Mouse (Mus musculus) intestine, embryonic 14.5 days (tissue): ENCODE measurements around the gene Eri3. TPM values are rescaled to one million over a fixed set of nuclear protein-coding genes. Genes with fewer than 3 reads are reported as not detected.

ENCODE experiments used
- ATAC-seq: fragments of 200-750 bp; cut with Nextera tagmentation; replicated peaks from 2 replicates; pipeline ENCODE4 v1.8.0; 2017; ENCODE audit warnings: low read depth, moderate number of reproducible peaks, moderate TSS enrichment, moderate library complexity; ENCODE audit not compliant: low FRiP score, low TSS enrichment
- DNase-seq: peaks from one replicate; pipeline ENCODE4 v3.0.0-alpha.2; 2018; ENCODE audit warnings: low spot score
- H3K27ac ChIP-seq: fragments of 300-500 bp; sonication (generic); 2 replicates; pipeline ENCODE4 v1.5.1; 2014; ENCODE audit warnings: low read depth, mild to moderate bottlenecking, control low read depth
- H3K27me3 ChIP-seq: fragments of 300-500 bp; sonication (generic); replicated peaks from 2 replicates; pipeline ENCODE4 v1.6.1; 2014; ENCODE audit warnings: low read length, control low read depth; ENCODE audit not compliant: control insufficient read depth, insufficient read depth
- H3K36me3 ChIP-seq: fragments of 300-500 bp; sonication (generic); 2 replicates; pipeline ENCODE4 v1.6.1; 2014; ENCODE audit warnings: low read length, control low read depth; ENCODE audit not compliant: control insufficient read depth, insufficient read depth
- H3K4me1 ChIP-seq: fragments of 300-500 bp; sonication (generic); replicated peaks from 2 replicates; pipeline ENCODE4 v1.6.1; 2014; ENCODE audit warnings: low read length, control low read depth, mixed read lengths; ENCODE audit not compliant: control insufficient read depth, insufficient read depth
- H3K4me2 ChIP-seq: fragments of 300-500 bp; sonication (generic); 2 replicates; pipeline ENCODE4 v1.6.1; 2014; ENCODE audit warnings: low read length
- H3K4me3 ChIP-seq: fragments of 300-500 bp; sonication (generic); 2 replicates; pipeline ENCODE4 v1.5.1; 2014; ENCODE audit warnings: low read depth, low read length, control low read depth, mixed read lengths
- H3K9ac ChIP-seq: fragments of 300-500 bp; sonication (generic); 2 replicates; pipeline ENCODE4 v1.6.1; 2014; ENCODE audit warnings: mild to moderate bottlenecking, low read length
- H3K9me3 ChIP-seq: fragments of 300-500 bp; sonication (generic); 2 replicates; pipeline ENCODE4 v1.6.1; 2016; ENCODE audit warnings: low read length, control low read depth; ENCODE audit not compliant: control insufficient read depth
- WGBS: fragments of 180-500 bp; shearing (Covaris S2); extraction: QIAGEN DNeasy Blood & Tissue Kit; methylation state at CpG from one replicate; pipeline ENCODE4 v1.1.7; 2014; 5-methylcytosine and 5-hydroxymethylcytosine counted together
- polyA plus RNA-seq: library from polyadenylated mRNA; unstranded; fragments of >200 nt; fragmentation: Nextera tagmentation; extraction: Ambion mirVana; gene quantifications from 2 replicates; pipeline ENCODE4 v1.2.1, GENCODE M21; 2014

Eri3 gene
- polyA plus RNA-seq, 1 experiment from 2014 or later: 141 TPM

DNA sequence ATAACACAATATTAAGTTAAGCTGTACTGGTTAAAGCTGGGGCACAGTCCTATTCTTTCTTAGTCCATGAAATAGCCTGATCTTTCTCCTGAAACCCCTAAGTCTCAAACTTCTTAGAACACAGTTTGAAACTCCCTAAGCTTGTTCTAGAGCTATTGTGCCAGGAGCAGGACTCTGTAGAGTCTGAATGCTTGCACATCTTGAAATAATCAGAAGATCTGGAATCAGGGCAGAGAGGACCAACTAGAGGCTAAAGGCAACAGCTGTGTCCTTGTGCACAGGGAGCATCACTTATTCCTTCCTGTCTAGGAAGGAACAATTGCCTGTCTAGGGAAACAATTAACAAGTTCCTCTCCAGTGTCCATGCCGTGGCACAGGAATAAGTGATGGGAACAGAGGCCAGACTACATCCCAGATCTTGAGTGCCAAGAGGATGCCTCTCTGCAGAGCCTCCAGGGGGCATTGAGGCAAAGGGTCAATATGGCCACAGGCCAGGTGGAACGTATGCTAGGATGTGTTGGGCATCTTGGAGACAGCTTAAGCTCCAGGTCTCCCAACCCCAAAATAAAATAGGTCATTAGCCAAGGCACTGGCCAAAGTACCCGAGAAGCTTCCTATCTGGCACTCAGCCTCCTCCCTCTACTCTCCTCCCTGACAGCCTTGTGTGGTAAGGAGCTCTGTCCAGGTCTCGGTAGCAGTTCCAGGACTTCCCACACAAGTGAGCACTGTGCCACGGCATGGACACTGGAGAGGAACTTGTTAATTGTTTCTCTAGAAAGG, 56.9 kb downstream of the Eri3 start:
- WGBS: 87% methylated on average over 5 of the region's 5 CpGs
- H3K9me3 ChIP-seq: no peaks in the 10 kb centered on the region
- ATAC-seq (no peak), DNase-seq (no peak)
- no peak overlapping the region for H3K27ac ChIP-seq
- H3K4me1 ChIP-seq: peaks cover 9% of the 10 kb centered on the region; the same call in 1 of the 2 replicates
- H3K4me3 ChIP-seq: no peak overlapping the region
- no peak overlapping the region for H3K9ac ChIP-seq
- H3K4me2 ChIP-seq: no peak overlapping the region
- H3K36me3 ChIP-seq: peaks cover 26% of the 10 kb centered on the region; the same call in 1 of the 2 replicates
- H3K27me3 ChIP-seq: no peaks in the 10 kb centered on the region

DNA sequence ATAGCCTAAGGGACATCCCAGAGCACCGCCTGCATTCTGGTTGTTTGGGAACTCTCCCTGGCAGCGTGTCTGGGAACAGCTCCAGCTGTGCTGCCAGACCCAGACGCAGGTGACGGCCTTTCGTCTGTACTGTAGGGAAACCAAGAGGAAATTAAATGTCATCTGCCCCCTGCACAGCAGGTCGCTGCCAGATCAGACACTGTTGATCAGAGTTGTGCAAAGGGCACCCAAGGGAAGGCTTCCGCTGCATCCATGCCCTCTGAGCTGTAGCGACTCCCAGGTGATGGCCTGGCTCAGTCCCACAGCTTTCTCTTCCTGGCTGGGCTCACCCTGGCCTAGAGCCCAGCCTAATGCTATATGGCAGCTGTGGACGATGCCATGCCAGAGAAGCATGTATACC, 58.1 kb downstream of the Eri3 start:
- Histone ChIP-seq H3K36me3 (peaks cover 33% of the 10 kb centered on the region; the same call in 1 of the 2 replicates), H3K27ac (no peak overlapping the region), H3K9me3 (no peaks in the 10 kb centered on the region), H3K27me3 (no peaks in the 10 kb centered on the region), H3K4me1 (peaks cover 9% of the 10 kb centered on the region; the same call in 1 of the 2 replicates), H3K9ac (no peak overlapping the region), H3K4me3 (no peak overlapping the region), H3K4me2 (no peak overlapping the region)
- DNase-seq (no peak), ATAC-seq (no peak)
- WGBS: 77% methylated on average over 9 of the region's 9 CpGs

DNA sequence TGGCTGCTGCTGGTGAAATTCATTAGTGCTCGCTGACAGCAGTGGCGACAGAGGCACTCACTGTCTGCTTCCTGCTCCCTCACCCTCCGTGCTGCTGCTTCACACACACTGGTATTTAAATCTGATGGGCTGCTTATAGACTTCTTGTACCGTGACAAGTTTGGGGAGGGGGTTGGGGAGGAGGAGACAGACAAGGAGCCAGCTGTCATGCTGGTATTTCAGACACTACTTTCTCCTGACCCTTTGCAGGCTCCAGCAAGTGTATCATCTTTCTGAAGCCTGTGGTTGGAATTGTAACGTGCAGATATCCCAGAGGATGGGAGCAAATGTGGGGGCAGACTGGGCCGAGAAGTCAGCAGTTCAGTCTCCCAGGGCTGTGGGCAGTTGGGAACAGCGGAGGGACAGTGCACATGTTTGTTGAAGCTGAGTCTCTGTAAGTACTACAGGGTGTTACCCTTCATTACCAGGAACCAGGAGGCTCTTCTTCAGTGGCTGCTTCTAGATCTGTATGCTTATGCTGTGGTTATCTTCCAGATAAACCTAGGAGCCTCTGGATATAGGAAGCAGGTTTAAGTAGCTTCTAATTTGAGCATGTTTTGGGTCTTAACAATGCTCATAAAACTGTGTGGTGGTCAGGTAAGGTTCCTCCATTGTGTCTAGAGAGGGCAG, 59.3 kb downstream of the Eri3 start:
- ATAC-seq: no peak
- DNase-seq: no peak
- no peaks in the 10 kb centered on the region for H3K27me3 ChIP-seq
- WGBS: 39% methylated on average over 7 of the region's 7 CpGs
- peaks cover 9% of the 10 kb centered on the region; the same call in 1 of the 2 replicates for H3K4me1 ChIP-seq
- H3K9me3 ChIP-seq: no peaks in the 10 kb centered on the region
- no peak overlapping the region for H3K4me3 ChIP-seq
- H3K4me2 ChIP-seq: no peak overlapping the region
- no peak overlapping the region for H3K9ac ChIP-seq
- H3K36me3 ChIP-seq: peaks cover 40% of the 10 kb centered on the region
- H3K27ac ChIP-seq: no peak overlapping the region

DNA sequence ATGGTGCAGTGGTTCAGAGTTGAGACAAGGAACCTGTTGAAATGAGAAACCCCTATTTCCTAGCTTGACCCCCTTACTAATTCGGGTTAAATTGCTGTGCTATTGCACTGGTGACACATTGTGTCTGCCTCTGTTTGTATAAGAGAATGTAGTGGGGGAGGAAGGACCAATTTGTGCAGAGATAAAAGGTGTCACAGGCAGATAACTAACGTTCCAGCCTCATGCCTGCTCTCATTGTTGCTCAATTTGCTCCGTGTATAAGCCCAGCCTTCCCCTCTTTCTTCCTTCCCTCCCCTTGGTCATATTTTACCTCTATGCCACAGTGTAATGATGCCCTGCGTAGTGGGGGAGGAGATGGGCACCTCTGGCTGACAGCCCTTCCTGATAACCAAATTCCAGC, 61.2 kb downstream of the Eri3 start:
- ATAC-seq (no peak), DNase-seq (no peak)
- H3K36me3 ChIP-seq: peaks cover 57% of the 10 kb centered on the region
- no peak overlapping the region for H3K9ac ChIP-seq
- no peak overlapping the region for H3K27ac ChIP-seq
- H3K4me2 ChIP-seq: no peak overlapping the region
- H3K27me3 ChIP-seq: no peaks in the 10 kb centered on the region
- no peaks in the 10 kb centered on the region for H3K9me3 ChIP-seq
- WGBS: 38% methylated on average over 4 of the region's 4 CpGs
- no peaks in the 10 kb centered on the region for H3K4me1 ChIP-seq
- no peak overlapping the region for H3K4me3 ChIP-seq

DNA sequence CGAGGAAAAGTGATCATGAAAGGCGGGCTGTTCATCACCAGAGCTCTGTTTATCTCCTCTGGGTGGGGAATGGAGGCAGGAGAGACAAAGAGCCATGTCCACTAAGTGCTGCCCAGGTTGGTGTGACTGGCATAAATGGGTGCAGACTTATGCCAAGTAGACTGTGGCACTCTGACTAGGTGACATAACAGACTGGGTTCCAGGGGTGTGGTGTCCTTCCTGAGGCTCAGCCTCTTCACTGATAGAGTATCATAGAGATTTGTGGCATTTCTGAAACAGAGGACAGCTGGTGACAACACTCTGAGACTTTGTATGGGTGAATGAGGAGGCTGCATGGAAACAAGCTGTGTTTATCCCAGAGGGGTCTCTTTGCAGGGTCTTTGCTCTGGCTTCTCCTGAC, 61.6 kb downstream of the Eri3 start:
- 44% methylated on average over 2 of the region's 2 CpGs for whole genome bisulfite sequencing
- no peak overlapping the region for H3K4me2 ChIP-seq
- no peak overlapping the region for H3K4me3 ChIP-seq
- DNase-seq (no peak), ATAC-seq (no peak)
- no peaks in the 10 kb centered on the region for H3K9me3 ChIP-seq
- no peak overlapping the region for H3K9ac ChIP-seq
- H3K27me3 ChIP-seq: no peaks in the 10 kb centered on the region
- H3K27ac ChIP-seq: no peak overlapping the region
- H3K36me3 ChIP-seq: peaks cover 59% of the 10 kb centered on the region
- no peaks in the 10 kb centered on the region for H3K4me1 ChIP-seq

DNA sequence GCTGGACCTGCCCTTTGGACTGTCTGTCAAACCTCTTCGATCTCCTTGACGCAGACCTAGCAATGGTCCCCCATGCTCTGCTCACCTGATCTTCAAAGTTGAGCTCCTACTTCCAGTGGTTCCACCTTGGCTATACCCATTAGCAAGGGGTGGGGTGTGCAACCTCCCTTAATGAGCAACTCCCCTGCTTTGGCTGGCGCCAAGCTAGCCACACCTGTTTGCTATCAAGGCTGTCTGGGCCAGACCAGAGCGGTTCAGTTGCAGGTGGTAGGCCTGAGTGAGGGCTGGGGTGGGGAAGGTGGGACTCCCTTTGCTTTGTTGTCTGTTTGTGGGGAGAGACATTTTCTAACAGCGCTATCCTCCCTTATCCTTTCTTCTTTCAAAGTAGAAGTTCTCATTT, 62.5 kb downstream of the Eri3 start:
- WGBS: 82% methylated on average over 5 of the region's 5 CpGs
- H3K4me2 ChIP-seq: no peak overlapping the region
- peaks cover 59% of the 10 kb centered on the region for H3K36me3 ChIP-seq
- no peaks in the 10 kb centered on the region for H3K27me3 ChIP-seq
- no peak for ATAC-seq
- no peak overlapping the region for H3K27ac ChIP-seq
- no peak overlapping the region for H3K4me3 ChIP-seq
- no peaks in the 10 kb centered on the region for H3K4me1 ChIP-seq
- H3K9me3 ChIP-seq: no peaks in the 10 kb centered on the region
- no peak for DNase-seq
- H3K9ac ChIP-seq: no peak overlapping the region

DNA sequence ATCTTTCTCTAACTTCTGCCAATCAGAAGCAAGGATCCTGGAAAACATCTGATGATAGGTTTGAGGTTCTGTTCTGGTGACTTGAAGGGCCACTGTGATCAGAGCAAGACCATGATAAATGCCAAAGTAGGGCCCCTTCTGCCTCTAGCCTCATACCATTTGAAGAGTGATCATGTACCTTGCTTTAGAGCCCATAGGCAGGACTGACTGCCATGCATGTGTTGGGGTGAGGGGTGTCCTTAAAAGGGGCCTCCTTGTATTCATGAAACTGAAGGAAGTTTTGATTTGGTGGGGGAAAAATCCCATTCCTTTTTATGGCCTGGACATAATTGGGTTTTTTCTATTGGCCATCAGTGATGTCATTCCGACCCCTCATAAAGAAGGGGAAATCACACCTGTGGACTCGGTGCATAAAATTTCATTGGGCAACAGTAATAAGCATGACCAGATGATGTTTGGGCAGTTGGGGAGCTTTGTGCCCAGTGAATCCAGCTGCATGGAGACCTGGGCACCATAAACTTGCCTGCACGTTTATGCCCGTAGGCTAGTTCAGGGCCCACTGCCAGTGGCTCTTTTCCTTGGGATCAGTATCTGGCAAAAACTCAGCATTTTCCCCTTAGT, 63.1 kb downstream of the Eri3 start:
- Histone ChIP-seq H3K4me3 (no peak overlapping the region), H3K9ac (no peak overlapping the region), H3K27ac (no peak overlapping the region), H3K27me3 (no peaks in the 10 kb centered on the region), H3K4me1 (no peaks in the 10 kb centered on the region), H3K4me2 (no peak overlapping the region), H3K36me3 (peaks cover 57% of the 10 kb centered on the region), H3K9me3 (no peaks in the 10 kb centered on the region)
- ATAC-seq (no peak), DNase-seq (no peak)
- WGBS: 89% methylated on average over 4 of the region's 4 CpGs

DNA sequence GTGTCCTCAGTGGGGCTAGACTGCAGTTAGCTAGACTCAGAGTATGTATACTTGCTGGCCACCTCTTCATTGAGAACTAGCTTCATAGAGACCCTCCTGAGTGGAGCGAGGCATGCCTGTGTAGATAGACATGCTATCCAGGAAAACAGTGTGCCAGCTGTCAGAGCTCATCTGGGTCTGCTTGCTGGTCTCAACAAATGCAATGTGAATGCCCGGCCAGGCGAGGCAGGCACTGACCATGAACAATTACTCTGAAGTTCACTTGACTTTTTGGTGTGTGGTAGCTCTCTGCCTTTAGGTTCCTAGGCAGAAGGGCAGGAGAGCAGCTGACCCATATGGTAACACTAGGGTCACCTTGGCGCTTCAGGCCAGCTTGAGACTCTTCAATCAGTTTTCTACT, 66.4 kb downstream of the Eri3 start:
- H3K4me1 ChIP-seq: no peaks in the 10 kb centered on the region
- no peak overlapping the region for H3K27ac ChIP-seq
- no peak overlapping the region for H3K4me3 ChIP-seq
- DNase-seq (no peak), ATAC-seq (no peak)
- no peaks in the 10 kb centered on the region for H3K27me3 ChIP-seq
- no peak overlapping the region for H3K4me2 ChIP-seq
- H3K9me3 ChIP-seq: no peaks in the 10 kb centered on the region
- H3K36me3 ChIP-seq: peaks cover 64% of the 10 kb centered on the region
- H3K9ac ChIP-seq: no peak overlapping the region
- 88% methylated on average over 4 of the region's 4 CpGs for whole genome bisulfite sequencing
